Mouse (Mus musculus): Measurements from ENCODE around the gene Heatr3.

The Heatr3 gene

GRCm38 (mm10) chr8:88137748-88138484 is at the start of gene Heatr3:
Gene Heatr3, plus strand, starts transcription at chr8:88137855.
- peak; percentile 92 for DNase-seq (ENCODE audit: low read depth, low spot score)

- DNase-seq (ENCODE audit: low read depth, low spot score): no peak
Observed at GRCm38 (mm10) chr8:88088006-88088405, 49.6 kb upstream of the Heatr3 start.

GRCm38 (mm10) chr8:88091661-88092060 is 46.0 kb upstream of the Heatr3 start:
- DNase-seq (ENCODE audit: low read depth, low spot score): no peak

GRCm38 (mm10) chr8:88093367-88093766 is 44.3 kb upstream of the Heatr3 start:
- no peak for DNase-seq (ENCODE audit: low read depth, low spot score)

GRCm38 (mm10) chr8:88098856-88099255 is 38.8 kb upstream of the Heatr3 start:
- DNase-seq (ENCODE audit: low read depth, low spot score): no peak

GRCm38 (mm10) chr8:88099526-88099925 is 38.1 kb upstream of the Heatr3 start:
- DNase-seq (ENCODE audit: low read depth, low spot score): peak; percentile 53

GRCm38 (mm10) chr8:88109241-88109640 is 28.4 kb upstream of the Heatr3 start:
- DNase-seq (ENCODE audit: low read depth, low spot score): no peak

- DNase-seq (ENCODE audit: low read depth, low spot score): peak; percentile 96
Observed at GRCm38 (mm10) chr8:88118456-88119036, 19.1 kb upstream of the Heatr3 start, which contains the start of gene Cnep1r1. Gene Cnep1r1, plus strand, starts transcription at chr8:88118769.

- DNase-seq (ENCODE audit: low read depth, low spot score): no peak
Observed at GRCm38 (mm10) chr8:88119076-88119475, 18.6 kb upstream of the Heatr3 start.

GRCm38 (mm10) chr8:88124850-88125249 is 12.8 kb upstream of the Heatr3 start:
- no peak for DNase-seq (ENCODE audit: low read depth, low spot score)

- DNase-seq (ENCODE audit: low read depth, low spot score): no peak
Observed at GRCm38 (mm10) chr8:88129397-88129796, 8.3 kb upstream of the Heatr3 start.

- DNase-seq (ENCODE audit: low read depth, low spot score): no peak
Observed at GRCm38 (mm10) chr8:88130754-88131317, 6.8 kb upstream of the Heatr3 start.

GRCm38 (mm10) chr8:88139256-88139655 is 1.6 kb downstream of the Heatr3 start:
- DNase-seq (ENCODE audit: low read depth, low spot score): no peak

- DNase-seq (ENCODE audit: low read depth, low spot score): no peak
Observed at GRCm38 (mm10) chr8:88141629-88142028, 4.0 kb downstream of the Heatr3 start.

GRCm38 (mm10) chr8:88144041-88144440 is 6.4 kb downstream of the Heatr3 start:
- DNase-seq (ENCODE audit: low read depth, low spot score): no peak

- DNase-seq (ENCODE audit: low read depth, low spot score): no peak
Observed at GRCm38 (mm10) chr8:88150910-88151371, 13.3 kb downstream of the Heatr3 start.

- DNase-seq (ENCODE audit: low read depth, low spot score): no peak
Observed at GRCm38 (mm10) chr8:88160237-88160995, 22.8 kb downstream of the Heatr3 start.

- peak; percentile 45 for DNase-seq (ENCODE audit: low read depth, low spot score)
Observed at GRCm38 (mm10) chr8:88161439-88161838, 23.8 kb downstream of the Heatr3 start.

- no peak for DNase-seq (ENCODE audit: low read depth, low spot score)
Observed at GRCm38 (mm10) chr8:88175264-88175663, 37.6 kb downstream of the Heatr3 start.

GRCm38 (mm10) chr8:88177291-88177690 is 39.6 kb downstream of the Heatr3 start:
- DNase-seq (ENCODE audit: low read depth, low spot score): no peak

GRCm38 (mm10) chr8:88183121-88183520 is 45.5 kb downstream of the Heatr3 start:
- no peak for DNase-seq (ENCODE audit: low read depth, low spot score)

GRCm38 (mm10) chr8:88184914-88185313 is 47.3 kb downstream of the Heatr3 start:
- DNase-seq (ENCODE audit: low read depth, low spot score): no peak
